Mouse (Mus musculus): ENCODE measurements at regions not wholly inside any gene's neighbourhood (a gene's known extent, or its start where the extent isn't known, plus 50 kb on each side); places are given as distances from the start of the nearest gene placed in this dataset.

DNA sequence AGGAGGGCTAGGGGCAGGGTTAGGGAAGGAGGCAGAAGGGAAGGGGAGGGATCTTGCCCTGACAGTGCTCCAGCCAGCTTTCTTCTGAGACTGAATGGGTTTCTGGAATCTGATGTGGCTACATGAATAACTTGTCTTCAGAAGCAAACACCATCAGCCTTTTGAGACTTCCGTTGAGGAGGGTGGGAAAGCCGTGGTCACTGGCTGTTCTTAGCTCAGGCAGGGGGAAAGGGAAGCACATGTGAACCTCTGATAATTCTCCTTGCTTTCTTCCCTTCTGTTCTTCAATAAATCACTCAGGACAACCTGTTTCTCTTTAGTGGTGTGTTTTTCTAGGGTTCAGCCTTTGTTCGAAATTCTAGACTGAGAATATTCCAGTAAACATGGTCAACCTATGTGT lies 148.9 kb downstream of the Bcl11a start:
- DNase-seq (ENCODE audit: low spot score in 2 of 2): no peak

DNA sequence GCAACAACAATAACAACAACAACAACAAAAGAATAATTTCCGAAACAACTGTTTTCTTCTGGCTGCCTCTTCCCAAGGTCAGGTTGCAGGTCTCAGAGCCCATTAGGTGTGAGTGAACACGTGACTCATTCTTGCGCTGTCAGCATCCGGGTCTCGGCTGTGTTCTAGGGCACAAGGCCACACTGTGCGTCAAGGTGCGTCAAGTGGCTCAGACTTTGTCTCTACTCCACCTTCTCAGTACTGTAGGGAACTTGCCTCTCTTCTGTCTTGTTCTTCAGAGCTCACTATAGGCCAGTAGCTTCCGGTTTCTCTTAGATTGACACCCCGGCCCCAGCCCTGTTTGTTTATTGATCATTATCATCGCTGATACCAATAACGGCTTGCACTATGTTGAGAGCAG lies 155.5 kb downstream of the Bcl11a start:
- no peak for DNase-seq (ENCODE audit: low spot score in 2 of 2)

DNA sequence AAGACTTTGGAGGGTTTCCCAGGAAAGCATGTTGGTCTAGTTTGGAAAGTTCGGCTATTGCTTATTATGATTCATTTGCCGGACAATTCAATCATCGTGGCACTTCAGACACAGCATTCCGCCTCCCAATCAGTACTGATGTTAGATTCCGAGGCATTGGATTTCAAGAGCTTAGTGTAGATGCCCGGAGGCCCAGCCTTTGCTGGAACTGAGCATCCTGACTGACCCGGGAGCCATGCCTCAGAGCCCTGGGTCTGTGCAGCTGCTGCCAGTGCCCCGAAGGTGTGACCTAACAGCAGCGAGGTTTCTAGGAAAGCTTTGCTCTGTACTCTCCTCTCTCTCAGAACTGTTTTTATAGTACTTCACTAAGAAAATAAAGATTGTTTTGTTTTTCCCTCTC lies 156.0 kb downstream of the Bcl11a start:
- no peak for DNase-seq (ENCODE audit: low spot score in 2 of 2)

DNA sequence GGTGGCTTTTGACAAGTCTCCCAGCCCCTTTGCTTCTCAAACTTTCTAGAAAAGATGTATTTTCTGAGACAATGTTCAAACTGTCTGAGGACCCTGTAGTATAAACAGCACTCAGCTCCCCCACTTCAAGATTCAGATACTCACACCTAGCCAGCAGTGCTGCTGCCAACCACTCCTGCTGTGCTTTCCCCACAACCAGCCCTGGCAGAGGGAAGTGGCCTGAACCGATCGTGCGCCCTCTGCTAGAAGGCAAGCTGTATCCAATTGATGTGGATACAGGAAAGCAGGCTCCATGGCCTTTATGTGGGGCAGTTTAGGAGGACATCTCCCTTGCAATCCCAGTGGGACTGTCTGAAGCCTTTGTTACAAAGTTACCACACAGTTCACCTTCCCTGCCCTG lies 156.6 kb downstream of the Bcl11a start:
- DNase-seq (ENCODE audit: low spot score in 2 of 2): no peak

DNA sequence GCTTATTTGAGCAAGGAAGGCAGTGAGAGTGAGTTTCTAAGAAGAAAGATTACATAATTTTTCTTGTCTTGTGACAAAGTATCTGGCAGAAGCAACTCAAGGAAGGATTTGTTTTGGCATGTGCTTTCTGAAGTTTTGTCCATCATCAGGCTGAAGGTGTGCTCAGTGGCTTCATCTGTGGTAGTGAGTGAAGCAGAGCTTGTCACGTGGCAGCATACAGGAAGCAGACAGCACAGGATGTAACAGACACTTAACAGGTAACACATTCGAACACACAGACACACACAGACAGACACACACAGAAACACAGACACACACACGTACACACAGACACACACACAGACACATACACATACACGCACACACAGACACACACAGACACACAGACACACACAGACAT lies 157.5 kb downstream of the Bcl11a start:
- no peak for DNase-seq (ENCODE audit: low spot score in 2 of 2)

DNA sequence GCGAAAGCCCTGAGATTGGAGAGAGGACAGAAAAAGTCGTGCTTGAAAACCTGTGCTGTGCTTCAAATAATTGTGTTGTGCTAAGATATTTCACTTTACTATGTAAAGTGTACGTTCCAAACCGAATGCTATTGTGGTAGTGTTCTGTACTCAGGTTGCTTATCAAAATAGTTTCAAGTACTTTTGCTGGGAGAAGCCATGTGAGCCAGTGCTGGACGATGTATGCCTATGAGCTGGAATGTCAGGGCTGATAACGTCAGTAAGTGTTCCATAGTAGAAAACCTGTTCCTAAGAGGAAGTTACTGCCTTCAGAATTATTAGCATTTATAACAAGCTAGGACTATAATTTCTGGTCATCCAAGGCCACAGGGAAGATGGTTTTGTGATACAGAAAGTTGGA lies 161.8 kb downstream of the Bcl11a start:
- DNase-seq (ENCODE audit: low spot score in 2 of 2): no peak

DNA sequence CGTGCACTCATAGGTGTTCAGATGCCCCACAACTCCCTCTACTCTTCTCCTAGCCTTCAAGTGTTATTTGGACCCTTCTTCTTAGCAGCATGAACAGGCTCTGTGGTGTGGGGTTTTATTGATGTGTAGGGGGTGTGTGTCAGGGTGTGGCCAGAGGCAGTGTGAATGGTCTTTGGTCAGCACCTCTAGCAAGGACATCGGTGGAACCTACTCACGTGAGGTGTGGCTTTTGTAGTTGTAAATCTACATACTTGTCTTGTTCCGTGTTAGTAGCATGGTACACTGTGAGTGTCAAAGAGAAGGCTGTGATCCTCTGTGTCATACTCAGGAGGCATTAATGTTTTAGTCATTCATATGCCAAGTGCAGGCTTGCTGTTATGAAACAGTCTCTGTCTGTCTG lies 164.2 kb downstream of the Bcl11a start:
- DNase-seq (ENCODE audit: low spot score in 2 of 2): no peak

DNA sequence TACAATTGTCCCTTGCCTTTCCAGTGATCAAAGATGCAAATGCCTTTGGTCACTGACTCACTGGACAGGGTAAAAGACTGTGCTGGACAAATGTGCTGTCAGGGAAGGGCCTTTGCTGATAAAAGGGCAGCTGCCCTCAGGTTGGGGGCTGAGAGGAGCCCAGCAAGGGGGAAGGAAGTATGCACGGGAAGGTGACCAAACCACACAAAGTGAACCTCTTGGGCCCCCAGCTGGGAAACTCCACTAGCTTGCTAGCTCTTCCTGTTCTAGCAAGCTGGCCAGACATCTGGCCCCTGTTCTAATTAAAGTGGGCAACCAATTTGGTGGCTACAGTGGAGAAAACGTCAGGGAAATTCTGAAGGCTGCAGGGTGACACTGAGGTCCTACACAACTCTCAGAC lies 165.0 kb downstream of the Bcl11a start:
- DNase-seq (ENCODE audit: low spot score in 2 of 2): peak; percentile 37 to 40

DNA sequence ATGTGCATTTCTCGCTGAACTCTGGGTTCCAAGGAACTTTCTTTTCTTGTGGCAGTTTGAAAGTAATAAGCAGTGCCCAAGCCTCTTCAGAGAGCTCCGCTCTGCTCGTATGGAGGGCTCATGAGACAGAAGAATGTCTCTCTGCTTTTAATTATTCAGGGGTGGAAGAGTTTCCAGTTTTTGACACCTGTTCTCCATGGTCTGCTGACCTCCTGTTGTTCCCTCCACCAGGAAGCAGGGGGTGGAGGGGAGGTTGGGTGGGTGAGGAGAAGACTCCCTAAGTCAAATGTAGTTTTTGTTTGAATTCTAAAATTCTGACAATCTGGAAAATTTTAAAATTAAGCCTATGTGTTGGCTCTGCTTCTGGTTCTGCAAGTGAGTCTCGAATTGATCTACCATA lies 167.5 kb downstream of the Bcl11a start:
- DNase-seq (ENCODE audit: low spot score in 2 of 2): no peak

DNA sequence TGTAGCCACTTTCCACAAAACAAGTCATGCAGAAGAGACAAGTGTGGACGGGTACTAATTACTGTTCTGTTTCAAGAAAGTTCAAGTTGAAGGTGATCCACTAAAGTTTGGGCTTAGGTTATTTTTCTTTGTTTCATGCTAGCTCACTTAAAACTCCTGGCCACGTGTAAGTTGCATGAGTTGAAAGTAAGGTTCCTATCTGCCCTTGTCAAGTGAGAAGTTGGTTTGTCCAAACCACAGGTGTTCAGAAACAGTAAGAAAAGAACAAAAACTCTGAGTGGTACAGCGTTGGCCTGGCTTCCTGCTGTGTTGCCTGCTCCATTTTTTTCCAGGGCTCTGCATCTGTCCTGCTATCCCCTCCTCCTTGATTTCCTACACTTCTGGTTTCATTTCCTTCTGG lies 168.5 kb downstream of the Bcl11a start:
- DNase-seq (ENCODE audit: low spot score in 2 of 2): no peak

DNA sequence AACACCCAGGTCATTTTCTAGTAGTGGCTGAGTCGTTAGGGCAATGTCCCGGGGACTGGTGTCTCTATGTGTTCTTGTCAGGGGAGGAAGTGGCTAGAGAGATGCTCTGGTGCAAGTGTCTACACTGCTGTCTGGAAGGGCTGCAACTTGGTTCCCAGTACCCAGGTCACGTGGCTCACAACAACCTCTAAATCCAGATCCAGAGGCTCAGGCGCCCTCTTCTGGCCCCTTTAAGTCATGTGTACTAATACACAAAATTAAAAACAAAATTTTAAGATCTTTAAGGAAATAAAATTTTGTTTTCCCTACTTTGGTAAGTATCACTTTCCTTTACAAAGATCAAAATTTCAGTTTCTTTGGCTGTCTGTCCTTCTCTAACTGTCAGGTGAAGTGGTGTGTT lies 169.4 kb downstream of the Bcl11a start:
- no peak for DNase-seq (ENCODE audit: low spot score in 2 of 2)

DNA sequence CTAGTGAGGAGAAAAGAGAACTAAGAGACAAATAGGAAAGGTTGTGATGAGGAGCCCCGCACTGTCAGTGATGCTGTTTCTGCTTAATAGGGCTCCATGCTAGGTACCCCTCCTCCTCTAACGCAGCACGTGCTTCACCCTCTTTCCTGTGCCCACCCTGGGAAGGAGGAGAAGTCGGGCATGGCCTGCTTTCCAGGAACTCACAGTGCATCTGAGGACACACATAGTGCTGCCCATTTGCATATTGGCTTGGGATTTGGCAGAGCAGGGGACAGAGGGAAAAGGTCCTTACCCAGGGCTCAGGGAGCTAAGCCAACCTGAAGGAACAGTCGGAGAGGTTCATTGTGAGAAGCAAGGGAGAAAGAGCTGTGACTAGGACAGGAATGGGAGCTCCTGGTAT lies 173.7 kb downstream of the Bcl11a start:
- no peak for DNase-seq (ENCODE audit: low spot score in 2 of 2)

DNA sequence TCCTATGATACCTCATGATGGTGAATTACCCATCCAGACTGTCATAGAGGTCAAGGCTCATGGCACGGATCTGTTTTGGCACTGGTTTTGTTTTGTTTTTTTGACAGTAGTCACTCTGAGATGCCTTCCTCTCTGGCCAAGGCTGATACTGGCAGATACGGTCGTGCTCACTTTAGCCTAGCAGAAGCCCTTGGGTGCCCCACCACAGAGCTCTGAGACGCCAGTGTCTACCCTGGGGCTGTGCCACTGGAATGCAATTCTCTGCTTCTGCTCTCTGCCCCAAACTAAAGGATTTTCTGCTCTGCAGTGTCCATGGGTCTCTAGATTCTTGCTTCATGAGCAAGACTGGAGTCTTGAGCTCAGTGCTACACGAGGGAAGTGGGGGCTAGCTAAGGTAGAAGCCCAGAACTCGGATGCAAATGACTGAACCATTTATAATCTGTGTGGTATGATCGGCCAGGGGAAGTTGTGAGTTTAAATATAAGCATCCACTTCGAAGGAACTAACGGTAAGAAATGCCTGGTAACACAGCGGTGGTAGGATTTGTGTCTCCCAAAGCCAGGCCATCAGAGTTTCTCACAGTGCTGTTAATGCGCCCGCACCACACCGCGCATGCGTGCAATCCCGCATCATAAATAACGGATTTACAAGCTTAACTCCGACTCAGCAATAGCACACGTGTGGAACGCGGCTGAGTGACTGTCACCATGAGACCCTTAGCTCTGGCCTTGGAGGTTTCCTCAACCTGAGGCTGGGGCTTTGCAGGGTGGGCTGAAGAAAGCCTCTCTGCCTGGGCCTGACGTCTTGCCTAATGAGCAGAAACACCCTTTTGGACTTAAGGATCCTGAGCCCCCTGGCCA lies 177.6 kb downstream of the Bcl11a start:
- DNase-seq (ENCODE audit: low spot score in 2 of 2): no peak

DNA sequence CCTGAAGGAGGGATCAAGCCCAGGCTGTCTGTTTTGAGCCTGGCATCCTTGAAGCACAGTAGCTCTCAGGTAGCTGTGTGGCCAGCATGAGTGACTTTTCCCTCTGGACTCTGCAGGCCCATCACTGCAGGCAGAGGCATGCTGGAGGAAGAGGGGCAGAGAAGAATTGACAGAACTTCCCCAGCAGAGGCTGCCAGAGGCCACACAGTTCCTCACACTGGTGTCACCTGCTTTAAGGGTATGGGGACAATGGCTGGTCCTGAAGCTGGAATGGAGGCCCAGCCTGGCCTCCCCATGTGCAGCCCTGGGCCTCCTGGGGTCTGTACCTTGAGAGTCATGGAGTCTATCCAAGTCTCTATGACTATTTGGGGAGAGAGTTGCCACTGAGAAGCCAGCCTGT lies 179.9 kb downstream of the Bcl11a start:
- DNase-seq (ENCODE audit: low spot score in 2 of 2): no peak

DNA sequence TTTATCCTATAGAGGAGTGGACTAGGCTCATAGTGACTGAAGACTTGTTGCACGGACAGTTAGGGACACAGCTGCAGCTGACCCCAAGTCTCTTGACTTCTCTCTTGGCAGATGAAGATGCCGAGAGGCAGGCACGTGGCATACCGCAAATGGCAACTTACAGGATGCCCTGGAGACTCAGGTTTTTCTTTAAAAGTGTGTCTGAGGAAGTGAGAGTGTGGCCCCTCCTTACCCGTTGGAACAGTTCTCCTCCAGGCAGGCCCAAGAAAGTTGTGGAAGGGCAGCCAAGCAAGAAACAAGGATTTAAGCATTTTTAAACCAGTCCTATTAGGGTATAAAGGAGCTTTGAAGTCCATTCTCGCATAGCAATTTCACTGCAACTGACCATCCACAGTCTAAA lies 180.5 kb downstream of the Bcl11a start:
- DNase-seq (ENCODE audit: low spot score in 2 of 2): no peak

DNA sequence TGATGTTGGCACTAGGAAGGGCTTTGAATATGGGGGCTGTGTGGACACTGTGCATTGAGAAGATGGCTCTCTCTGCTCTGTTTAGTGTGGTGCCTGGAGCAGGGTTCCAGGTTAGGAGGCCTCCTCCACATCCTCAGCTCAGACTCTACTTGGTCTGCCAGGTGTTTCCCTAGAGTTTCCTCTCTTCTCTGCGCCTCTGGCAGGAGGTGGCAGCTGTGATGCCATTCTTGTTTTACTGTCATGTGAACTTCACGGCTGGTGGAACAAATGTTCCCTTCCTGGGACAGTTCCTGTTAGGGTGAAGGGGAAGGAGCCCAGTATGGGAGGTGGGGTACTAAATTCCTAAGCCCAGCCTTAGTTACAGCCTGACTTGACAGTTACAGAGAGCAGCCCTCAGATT lies 181.8 kb downstream of the Bcl11a start:
- no peak for DNase-seq (ENCODE audit: low spot score in 2 of 2)

DNA sequence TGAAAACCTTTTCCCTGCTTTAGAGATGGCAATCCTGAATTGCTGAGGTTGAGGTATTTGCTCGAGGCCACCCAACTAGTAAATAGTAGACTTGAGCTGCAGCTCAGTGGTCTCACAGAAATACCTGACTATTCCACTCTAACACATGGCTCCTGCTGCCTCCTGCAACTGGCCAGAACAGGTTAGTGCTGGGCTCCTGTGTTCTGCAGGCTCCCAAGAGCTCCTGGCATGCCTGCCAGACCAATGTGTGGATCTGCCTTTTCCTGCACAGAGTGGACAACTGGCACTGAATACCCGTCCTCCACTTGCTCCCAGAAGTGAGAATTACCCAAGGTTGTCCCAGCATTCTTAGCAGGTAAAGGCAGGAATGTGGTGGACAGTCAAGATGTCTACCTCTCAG lies 191.2 kb downstream of the Bcl11a start:
- no peak for DNase-seq (ENCODE audit: low spot score in 2 of 2)

DNA sequence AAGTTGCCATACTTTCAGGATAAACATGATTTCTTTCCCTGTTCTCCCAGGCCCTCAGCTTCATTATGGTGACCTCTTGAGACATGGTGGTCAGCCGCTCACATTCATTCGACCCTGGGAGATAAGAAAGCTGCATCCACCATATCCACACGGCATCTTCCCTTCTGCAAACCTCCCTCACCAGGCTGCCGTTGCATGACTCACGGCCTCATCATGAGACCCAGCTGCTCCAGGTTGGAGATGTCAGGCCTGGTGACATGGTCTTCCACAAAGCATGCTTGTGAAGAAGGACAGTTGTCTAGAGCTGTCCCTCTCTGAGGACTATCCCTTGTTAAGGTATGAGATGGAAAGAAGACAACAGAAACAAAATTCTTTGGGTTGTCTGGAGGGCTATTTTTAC lies 203.8 kb downstream of the Bcl11a start:
- no peak for DNase-seq (ENCODE audit: low spot score in 2 of 2)

DNA sequence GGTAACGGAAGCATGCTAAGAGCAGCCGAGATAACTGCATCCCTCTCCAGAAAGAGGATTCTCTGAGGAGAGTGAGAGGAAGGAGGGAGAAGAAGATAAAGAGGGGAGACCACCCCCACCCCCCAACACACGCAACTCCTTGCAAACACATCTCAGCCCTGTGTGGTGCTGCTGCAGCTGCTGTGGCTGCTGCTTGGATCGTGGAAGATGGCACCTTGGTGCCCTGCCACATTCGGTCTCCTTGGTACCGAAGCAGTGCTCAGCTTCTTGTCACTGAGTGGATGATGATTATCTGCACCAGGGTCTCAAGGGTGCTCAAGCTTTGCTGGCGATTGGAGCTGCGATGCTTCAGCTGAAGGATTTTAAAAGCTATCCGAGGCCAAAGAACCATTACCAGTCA lies 204.7 kb downstream of the Bcl11a start:
- no peak for DNase-seq (ENCODE audit: low spot score in 2 of 2)

DNA sequence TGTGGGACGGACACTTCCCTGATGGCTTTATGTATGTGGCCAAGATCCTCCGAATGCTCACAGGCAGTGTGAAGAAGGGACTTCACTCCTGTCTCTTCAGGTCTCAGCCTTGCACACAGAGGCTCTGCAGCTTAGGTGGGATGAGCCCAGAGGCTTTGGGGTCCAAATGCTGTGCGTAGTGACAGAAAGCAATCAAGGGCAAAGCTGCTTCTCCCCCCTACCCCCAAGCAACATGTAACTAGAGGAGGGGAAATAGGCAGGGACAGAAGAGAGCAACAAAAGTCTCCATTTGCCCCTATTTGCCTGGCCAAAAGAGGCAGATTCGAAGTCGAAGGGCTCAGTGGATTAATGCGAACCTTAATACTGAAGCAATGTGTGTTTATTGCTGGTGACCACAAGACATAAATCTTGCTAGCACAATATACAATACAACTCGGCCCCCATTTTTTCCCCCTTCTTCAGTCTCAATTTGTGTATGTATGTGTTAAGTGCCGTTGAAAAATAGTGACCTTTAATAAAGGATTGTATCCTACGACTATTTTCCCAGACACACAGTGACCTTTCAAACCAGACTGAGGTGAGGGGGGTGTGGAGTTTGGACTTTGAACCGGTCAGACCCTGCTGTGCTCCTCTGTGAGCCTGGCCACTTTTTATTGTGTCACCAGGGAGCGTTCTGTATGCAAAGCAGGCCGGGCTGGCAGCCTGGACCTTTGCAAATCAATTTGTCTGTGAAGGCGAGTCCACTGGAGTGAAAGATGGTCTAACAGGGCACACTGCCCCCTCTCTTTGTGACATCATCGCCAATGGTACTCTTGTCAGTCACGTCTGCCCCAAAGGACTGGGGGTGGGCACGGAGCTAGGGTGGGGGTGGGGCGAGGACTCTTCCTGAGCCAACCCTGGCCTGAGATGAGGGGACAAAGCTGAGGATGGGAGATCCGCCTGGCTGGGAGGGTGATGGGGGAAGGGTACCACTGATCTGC lies 208.6 kb downstream of the Bcl11a start:
- no peak for DNase-seq (ENCODE audit: low spot score in 2 of 2)

DNA sequence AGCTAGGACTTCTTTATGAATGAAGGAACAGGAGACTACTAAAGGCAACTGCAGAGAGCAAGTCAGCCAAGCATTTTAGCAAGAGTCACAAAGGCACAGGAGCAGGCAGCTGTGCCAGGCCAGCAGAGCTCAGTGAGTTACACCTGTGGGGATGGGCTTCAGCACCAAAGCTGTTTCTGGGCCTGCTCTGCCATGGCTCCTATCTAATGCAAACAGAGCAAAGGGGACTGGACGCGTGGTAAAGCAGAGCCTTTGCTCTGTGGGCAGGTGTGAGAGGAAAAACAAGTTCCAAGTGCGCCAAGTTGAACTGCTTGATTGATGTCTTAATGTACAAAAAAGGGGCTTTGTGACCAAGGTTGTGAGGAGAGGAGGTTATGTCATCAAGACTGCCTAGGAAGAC lies 215.4 kb downstream of the Bcl11a start:
- no peak for DNase-seq (ENCODE audit: low spot score in 2 of 2)

DNA sequence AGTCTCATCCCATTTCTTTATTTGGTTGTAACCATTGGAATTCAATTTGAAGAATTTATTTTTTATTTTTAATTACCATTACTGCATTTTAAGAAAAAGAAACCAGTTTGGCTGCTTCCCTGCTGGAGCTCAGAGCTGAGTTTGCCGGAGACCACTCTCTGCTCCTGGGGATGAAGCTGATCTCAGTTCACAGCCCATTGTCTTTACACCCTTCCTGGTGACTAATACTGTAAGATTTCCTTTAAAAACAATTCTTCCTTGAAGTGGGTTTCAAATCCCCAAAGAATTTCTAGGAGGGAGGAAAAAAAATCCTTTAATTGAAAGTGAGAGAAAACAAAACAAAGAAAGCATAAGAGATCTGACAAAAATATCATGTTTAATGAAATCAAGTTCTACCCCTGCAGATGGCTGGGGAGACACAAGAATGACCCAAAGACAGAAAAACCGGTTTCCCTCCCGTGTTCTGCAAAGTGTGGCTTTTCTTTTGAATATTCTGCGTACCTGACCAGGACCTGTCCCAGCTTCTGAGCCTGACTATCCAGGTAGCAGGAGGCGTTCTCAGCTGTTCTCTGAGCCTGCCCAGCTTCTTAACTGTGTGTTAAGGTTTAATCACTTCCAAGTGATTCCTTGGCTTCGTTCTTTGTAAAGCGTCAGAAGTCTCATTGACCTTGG lies 216.1 kb downstream of the Bcl11a start:
- DNase-seq (ENCODE audit: low spot score in 2 of 2): no peak

All from spleen, postnatal 14 days (tissue).